Mouse (Mus musculus) ES-Bruce4 (cell line): ENCODE data around the gene H2-Eb1.
"Not testable (repeated sequence)": the region's sequence is repeated elsewhere in the genome, so short reads cannot be mapped to it uniquely, and the experiment has no call there.

Experiments used
- CTCF ChIP-seq: IDR thresholded peaks from one replicate; pipeline ENCODE4 v1.8.1; 2011; ENCODE audit warnings: low read depth, low read length
- POLR2A ChIP-seq: IDR thresholded peaks from one replicate; pipeline ENCODE4 v1.8.1; 2011; ENCODE audit warnings: low read length; ENCODE audit not compliant: insufficient read depth

DNA sequence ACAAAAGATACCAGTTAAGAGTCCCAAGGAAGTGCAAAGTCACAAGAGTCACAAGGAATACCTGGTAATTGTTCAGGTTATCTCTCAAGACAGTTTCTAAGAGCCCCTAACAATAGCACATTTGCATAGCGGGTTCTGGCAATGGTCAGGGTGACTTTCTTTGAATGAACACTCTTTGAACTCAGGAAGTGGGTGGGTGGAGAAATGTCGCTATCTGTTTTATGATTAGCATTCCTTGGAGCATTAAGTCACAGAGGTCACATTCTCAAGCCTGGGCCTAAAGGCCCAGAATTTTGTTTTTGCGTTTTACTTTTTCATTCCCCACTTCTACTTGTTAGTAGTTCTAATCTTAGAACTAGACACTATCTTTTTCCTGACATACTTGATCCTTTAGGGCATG, 4.9 kb downstream of the H2-Eb1 start:
- not testable (repeated sequence) for TF ChIP-seq CTCF, POLR2A
